Mouse (Mus musculus): ENCODE results near the gene Gm9887. TPM values are rescaled to one million over a fixed set of nuclear protein-coding genes. Genes with fewer than 3 reads are reported as not detected.
"Not testable (repeated sequence)": the region's sequence is repeated elsewhere in the genome, so short reads cannot be mapped to it uniquely, and the experiment has no call there.

Gm9887 gene
- polyA plus RNA-seq, 1 experiment from 2014 or later, result 0.80 TPM

DNA sequence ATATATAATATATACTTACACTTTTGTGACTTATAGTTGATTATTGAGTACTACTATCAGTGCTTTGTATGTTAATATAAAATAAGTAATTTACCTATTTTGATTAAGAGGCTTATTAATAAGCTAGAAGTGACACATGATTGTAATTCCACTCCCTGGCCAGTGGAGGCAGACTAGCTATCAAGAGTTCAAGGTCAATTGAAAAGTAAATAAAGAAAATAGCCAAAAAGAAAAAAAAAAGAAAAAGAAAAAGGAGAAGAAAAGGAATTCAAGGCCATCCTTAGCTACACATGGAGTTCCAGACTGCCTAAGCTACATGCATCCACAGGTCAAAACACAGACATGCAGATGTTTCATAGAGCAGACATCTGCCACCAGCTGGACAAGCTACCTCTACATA lies 5.8 kb downstream of the Gm9887 start:
- Histone ChIP-seq H3K4me2 (ENCODE audit: low read depth, low read length, severe bottlenecking) (no peak overlapping the region), H3K27me3 (ENCODE audit: control insufficient read depth, insufficient read depth, low read length) (no peaks in the 10 kb centered on the region), H3K4me1 (replicated peaks; ENCODE audit: control insufficient read depth, insufficient read depth, low read length) (no peaks in the 10 kb centered on the region; the same call in 1 of the 2 replicates), H3K4me3 (ENCODE audit: low read depth, low read length) (no peak overlapping the region), H3K27ac (ENCODE audit: low read depth, low read length) (no peak overlapping the region), H3K9me3 (ENCODE audit: control insufficient read depth, low read length) (no peaks in the 10 kb centered on the region), H3K36me3 (ENCODE audit: control insufficient read depth, insufficient read depth, low read length) (no peaks in the 10 kb centered on the region), H3K9ac (ENCODE audit: low read length) (no peak overlapping the region)
- DNase-seq (ENCODE audit: low spot score) (no peak), ATAC-seq (replicated peaks; ENCODE audit: low FRiP score) (no peak)

GRCm38 (mm10) chr12:69365757-69366156 lies 6.5 kb downstream of the Gm9887 start:
- 83% methylated on average over 7 of the region's 7 CpGs for WGBS

GRCm38 (mm10) chr12:69363899-69364762 lies 8.1 kb downstream of the Gm9887 start:
- peak overlapping the region; percentile 73 for H3K9ac ChIP-seq (ENCODE audit: low read length)
- H3K4me3 ChIP-seq (ENCODE audit: low read depth, low read length), result peak overlapping the region; percentile 47
- peak overlapping the region; percentile 64 for H3K4me2 ChIP-seq (ENCODE audit: low read depth, low read length, severe bottlenecking)
- no peaks in the 10 kb centered on the region for H3K27me3 ChIP-seq (ENCODE audit: control insufficient read depth, insufficient read depth, low read length)
- no peaks in the 10 kb centered on the region for H3K9me3 ChIP-seq (ENCODE audit: control insufficient read depth, low read length)
- ATAC-seq (replicated peaks; ENCODE audit: low FRiP score), result peak; percentile 34; the same call in 1 of the 2 replicates
- 4% methylated on average over 32 of the region's 32 CpGs for WGBS
- H3K27ac ChIP-seq (ENCODE audit: low read depth, low read length), result peak overlapping the region; percentile 67
- H3K4me1 ChIP-seq (replicated peaks; ENCODE audit: control insufficient read depth, insufficient read depth, low read length), result no peaks in the 10 kb centered on the region; the same call in 1 of the 2 replicates
- DNase-seq (ENCODE audit: low spot score), result peak; percentile 78
- H3K36me3 ChIP-seq (ENCODE audit: control insufficient read depth, insufficient read depth, low read length), result no peaks in the 10 kb centered on the region

More at GRCm38 (mm10) chr12:69365757-69366156, 6.5 kb downstream of the Gm9887 start:
- Histone ChIP-seq H3K4me2 (ENCODE audit: low read depth, low read length, severe bottlenecking) (no peak overlapping the region), H3K36me3 (ENCODE audit: control insufficient read depth, insufficient read depth, low read length) (no peaks in the 10 kb centered on the region), H3K4me3 (ENCODE audit: low read depth, low read length) (no peak overlapping the region), H3K9me3 (ENCODE audit: control insufficient read depth, low read length) (no peaks in the 10 kb centered on the region), H3K27ac (ENCODE audit: low read depth, low read length) (no peak overlapping the region), H3K9ac (ENCODE audit: low read length) (no peak overlapping the region), H3K4me1 (replicated peaks; ENCODE audit: control insufficient read depth, insufficient read depth, low read length) (no peaks in the 10 kb centered on the region; the same call in 1 of the 2 replicates), H3K27me3 (ENCODE audit: control insufficient read depth, insufficient read depth, low read length) (no peaks in the 10 kb centered on the region)
- ATAC-seq (replicated peaks; ENCODE audit: low FRiP score) (no peak), DNase-seq (ENCODE audit: low spot score) (no peak)

GRCm38 (mm10) chr12:69363110-69363509 lies 9.1 kb downstream of the Gm9887 start:
- H3K36me3 ChIP-seq (ENCODE audit: control insufficient read depth, insufficient read depth, low read length); H3K27ac ChIP-seq (ENCODE audit: low read depth, low read length); H3K4me1 ChIP-seq (replicated peaks; ENCODE audit: control insufficient read depth, insufficient read depth, low read length); H3K27me3 ChIP-seq (ENCODE audit: control insufficient read depth, insufficient read depth, low read length); DNase-seq (ENCODE audit: low spot score); H3K4me3 ChIP-seq (ENCODE audit: low read depth, low read length); H3K9me3 ChIP-seq (ENCODE audit: control insufficient read depth, low read length); H3K9ac ChIP-seq (ENCODE audit: low read length); H3K4me2 ChIP-seq (ENCODE audit: low read depth, low read length, severe bottlenecking); ATAC-seq (replicated peaks; ENCODE audit: low FRiP score): not testable (repeated sequence)
- 93% methylated on average over 7 of the region's 7 CpGs for WGBS

- H3K27ac ChIP-seq (ENCODE audit: low read depth, low read length), result no peak overlapping the region
- no peak overlapping the region for H3K4me3 ChIP-seq (ENCODE audit: low read depth, low read length)
- H3K36me3 ChIP-seq (ENCODE audit: control insufficient read depth, insufficient read depth, low read length), result no peaks in the 10 kb centered on the region
- H3K9me3 ChIP-seq (ENCODE audit: control insufficient read depth, low read length), result no peaks in the 10 kb centered on the region
- WGBS, result 48% methylated on average over 4 of the region's 4 CpGs
- no peak overlapping the region for H3K9ac ChIP-seq (ENCODE audit: low read length)
- H3K4me2 ChIP-seq (ENCODE audit: low read depth, low read length, severe bottlenecking), result peak overlapping the region; percentile 79
- ATAC-seq (replicated peaks; ENCODE audit: low FRiP score) (no peak), DNase-seq (ENCODE audit: low spot score) (no peak)
- H3K27me3 ChIP-seq (ENCODE audit: control insufficient read depth, insufficient read depth, low read length), result no peaks in the 10 kb centered on the region
- H3K4me1 ChIP-seq (replicated peaks; ENCODE audit: control insufficient read depth, insufficient read depth, low read length), result no peaks in the 10 kb centered on the region; the same call in 1 of the 2 replicates
Observed at GRCm38 (mm10) chr12:69362388-69362787, 9.9 kb downstream of the Gm9887 start.

- Histone ChIP-seq H3K36me3 (ENCODE audit: control insufficient read depth, insufficient read depth, low read length) (no peaks in the 10 kb centered on the region), H3K4me2 (ENCODE audit: low read depth, low read length, severe bottlenecking) (peak overlapping the region; percentile 79), H3K27me3 (ENCODE audit: control insufficient read depth, insufficient read depth, low read length) (no peaks in the 10 kb centered on the region), H3K4me1 (replicated peaks; ENCODE audit: control insufficient read depth, insufficient read depth, low read length) (no peaks in the 10 kb centered on the region; the same call in 1 of the 2 replicates), H3K4me3 (ENCODE audit: low read depth, low read length) (peak overlapping the region; percentile 52), H3K9ac (ENCODE audit: low read length) (peak overlapping the region; percentile 71), H3K9me3 (ENCODE audit: control insufficient read depth, low read length) (no peaks in the 10 kb centered on the region), H3K27ac (ENCODE audit: low read depth, low read length) (peak overlapping the region; percentile 80; the same call in 1 of the 2 replicates)
- ATAC-seq (replicated peaks; ENCODE audit: low FRiP score) (no peak), DNase-seq (ENCODE audit: low spot score) (no peak)
- 3% methylated on average over 10 of the region's 10 CpGs for WGBS
Observed at GRCm38 (mm10) chr12:69361919-69362318, 10.3 kb downstream of the Gm9887 start.

GRCm38 (mm10) chr12:69360997-69361899 lies 11.0 kb downstream of the Gm9887 start:
- ATAC-seq (replicated peaks; ENCODE audit: low FRiP score), result peak; percentile 95
- peak overlapping the region; percentile 80; the same call in 1 of the 2 replicates for H3K27ac ChIP-seq (ENCODE audit: low read depth, low read length)
- not testable (repeated sequence) for H3K9me3 ChIP-seq (ENCODE audit: control insufficient read depth, low read length); H3K36me3 ChIP-seq (ENCODE audit: control insufficient read depth, insufficient read depth, low read length); H3K4me1 ChIP-seq (replicated peaks; ENCODE audit: control insufficient read depth, insufficient read depth, low read length); H3K27me3 ChIP-seq (ENCODE audit: control insufficient read depth, insufficient read depth, low read length)
- DNase-seq (ENCODE audit: low spot score), result peak; percentile 100
- H3K9ac ChIP-seq (ENCODE audit: low read length), result peak overlapping the region; percentile 71
- WGBS, result under 1% methylated on average over 39 of the region's 50 CpGs
- H3K4me2 ChIP-seq (ENCODE audit: low read depth, low read length, severe bottlenecking), result peak overlapping the region; percentile 79
- peak overlapping the region; percentile 52 for H3K4me3 ChIP-seq (ENCODE audit: low read depth, low read length)

DNA sequence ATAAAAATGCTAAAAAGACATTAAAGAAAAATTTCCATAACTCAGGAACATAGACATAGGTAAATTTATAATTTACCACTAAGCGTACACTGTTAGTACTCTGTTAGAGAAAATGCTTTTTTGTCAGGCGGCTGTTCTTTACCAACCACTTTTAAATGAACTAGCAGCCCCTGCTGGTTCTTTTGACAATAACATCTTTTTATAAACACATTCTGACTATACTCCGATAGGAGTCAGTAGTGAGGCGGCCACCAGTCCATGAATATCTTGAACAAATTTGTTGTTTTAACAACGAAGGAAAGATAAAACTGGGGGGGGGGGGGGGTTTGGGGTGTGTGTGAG lies 11.6 kb downstream of the Gm9887 start:
- ATAC-seq (replicated peaks; ENCODE audit: low FRiP score) (no peak), DNase-seq (ENCODE audit: low spot score) (peak; percentile 56)
- no peak overlapping the region for H3K27ac ChIP-seq (ENCODE audit: low read depth, low read length)
- no peak overlapping the region for H3K4me3 ChIP-seq (ENCODE audit: low read depth, low read length)
- whole genome bisulfite sequencing, result 19% methylated on average over 5 of the region's 5 CpGs
- H3K9me3 ChIP-seq (ENCODE audit: control insufficient read depth, low read length), result no peaks in the 10 kb centered on the region
- no peaks in the 10 kb centered on the region for H3K36me3 ChIP-seq (ENCODE audit: control insufficient read depth, insufficient read depth, low read length)
- H3K27me3 ChIP-seq (ENCODE audit: control insufficient read depth, insufficient read depth, low read length), result no peaks in the 10 kb centered on the region
- no peak overlapping the region for H3K9ac ChIP-seq (ENCODE audit: low read length)
- H3K4me2 ChIP-seq (ENCODE audit: low read depth, low read length, severe bottlenecking), result no peak overlapping the region
- H3K4me1 ChIP-seq (replicated peaks; ENCODE audit: control insufficient read depth, insufficient read depth, low read length), result no peaks in the 10 kb centered on the region; the same call in 1 of the 2 replicates
